Mouse (Mus musculus) spleen, adult 2 months (tissue): ENCODE results near the gene Plxna1. TPM values are rescaled to one million over a fixed set of nuclear protein-coding genes. Genes with fewer than 3 reads are reported as not detected.

Source experiments
- DNase-seq, 2 experiments: peaks; one replicate each; pipeline versions ENCODE4 v3.0.0 to v3.0.0-alpha.2; 2012 to 2021; ENCODE audit warnings: low spot score in 2 of 2, low read depth in 1 of 2
- H3K27ac ChIP-seq: fragments of 200-500 bp; 2 replicates; pipeline ENCODE4 v1.5.1; 2012; ENCODE audit warnings: low read length, inconsistent platforms; ENCODE audit not compliant: insufficient read depth
- H3K27me3 ChIP-seq: fragments of 200-500 bp; 2 replicates; pipeline ENCODE4 v1.6.1; 2012; ENCODE audit warnings: mild to moderate bottlenecking, moderate library complexity, low read length, inconsistent platforms; ENCODE audit not compliant: control insufficient read depth, insufficient read depth
- H3K36me3 ChIP-seq: fragments of 200-500 bp; 2 replicates; pipeline ENCODE4 v1.6.1; 2012; ENCODE audit warnings: mild to moderate bottlenecking, low read length, inconsistent platforms; ENCODE audit not compliant: control insufficient read depth, insufficient read depth
- H3K4me1 ChIP-seq: fragments of 200-500 bp; 2 replicates; pipeline ENCODE4 v1.6.1; 2011; ENCODE audit warnings: inconsistent platforms; ENCODE audit not compliant: control insufficient read depth, insufficient read depth, insufficient read length
- H3K4me3 ChIP-seq: fragments of 200-500 bp; 2 replicates; pipeline ENCODE4 v1.5.1; 2011; ENCODE audit warnings: mild to moderate bottlenecking, inconsistent platforms; ENCODE audit not compliant: insufficient read depth, insufficient read length; ENCODE audit errors: extremely low read depth
- CTCF ChIP-seq: fragments of 200-500 bp; IDR thresholded peaks from 2 replicates; pipeline ENCODE4 v1.5.1; 2011; ENCODE audit warnings: mild to moderate bottlenecking, inconsistent platforms; ENCODE audit not compliant: insufficient read depth, insufficient read length, insufficient replicate concordance; ENCODE audit errors: extremely low read depth
- POLR2A ChIP-seq: fragments of 200-500 bp; IDR thresholded peaks from 2 replicates; pipeline ENCODE4 v1.6.1; 2011; ENCODE audit warnings: low read depth, low read length, inconsistent platforms
- WGBS: fragments of 180-500 bp; shearing (Covaris S2); methylation state at CpG from one replicate; pipeline ENCODE4 v1.1.7; 2018; 5-methylcytosine and 5-hydroxymethylcytosine counted together
- polyA plus RNA-seq: library from polyadenylated mRNA; depleted of rRNA; stranded (reverse); fragments of >200 nt; gene quantifications from 2 replicates; pipeline ENCODE4 v1.2.3, GENCODE M21; 2012

Gene Plxna1
- polyA plus RNA-seq, 1 experiment = 27.2 TPM

DNA sequence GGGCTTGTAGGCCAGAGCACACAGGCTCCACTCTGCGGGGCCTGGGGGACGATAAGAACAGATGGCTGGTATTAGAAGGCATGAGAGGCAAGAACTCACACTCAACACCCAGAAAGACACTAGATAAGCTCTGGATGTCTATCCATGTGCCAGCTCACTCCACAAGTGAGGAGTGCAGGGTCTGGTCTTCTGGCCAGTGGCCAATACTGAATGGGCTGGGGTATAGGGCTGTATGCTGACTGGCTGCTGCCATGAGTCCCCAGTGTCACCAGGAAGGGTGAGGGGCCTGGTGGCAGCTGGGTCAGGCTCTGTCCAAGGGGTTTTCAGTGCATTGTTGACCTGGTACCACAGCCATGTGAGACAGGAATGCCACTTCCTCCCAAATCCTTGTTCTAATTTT lies 22.3 kb upstream of the Plxna1 start:
- 89% methylated on average over 2 of the region's 2 CpGs for WGBS
- Histone ChIP-seq H3K4me3 (no peak overlapping the region), H3K36me3 (no peaks in the 10 kb centered on the region), H3K27ac (no peak overlapping the region), H3K4me1 (no peaks in the 10 kb centered on the region), H3K27me3 (no peaks in the 10 kb centered on the region)
- DNase-seq = no peak
- no peak for TF ChIP-seq POLR2A
- no peak for TF ChIP-seq CTCF

DNA sequence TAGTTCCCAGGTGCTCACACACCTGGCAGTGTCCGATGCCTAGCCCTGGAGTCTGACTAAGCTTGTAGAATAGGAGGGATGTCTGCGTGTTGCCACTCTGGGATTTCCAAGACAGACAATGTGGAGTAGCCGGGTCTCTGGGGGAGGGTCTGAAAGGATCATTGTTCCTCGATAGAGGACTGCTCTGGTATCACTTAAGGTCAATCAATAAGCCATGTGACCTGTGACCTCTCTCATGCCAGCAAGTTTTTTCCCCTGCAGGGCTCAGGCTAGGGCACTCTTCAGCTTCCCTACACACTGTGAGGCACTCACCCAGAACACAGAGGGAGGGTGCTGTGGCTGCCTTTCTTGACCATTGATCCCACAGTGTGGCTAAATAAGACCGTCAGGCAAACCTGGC lies 19.4 kb upstream of the Plxna1 start:
- H3K27ac ChIP-seq = no peak overlapping the region
- H3K36me3 ChIP-seq = no peaks in the 10 kb centered on the region
- TF ChIP-seq POLR2A = no peak
- no peak for TF ChIP-seq CTCF
- 92% methylated on average over 5 of the region's 5 CpGs for WGBS
- no peak for DNase-seq
- no peak overlapping the region for H3K4me3 ChIP-seq
- H3K4me1 ChIP-seq = no peaks in the 10 kb centered on the region
- H3K27me3 ChIP-seq = no peaks in the 10 kb centered on the region

DNA sequence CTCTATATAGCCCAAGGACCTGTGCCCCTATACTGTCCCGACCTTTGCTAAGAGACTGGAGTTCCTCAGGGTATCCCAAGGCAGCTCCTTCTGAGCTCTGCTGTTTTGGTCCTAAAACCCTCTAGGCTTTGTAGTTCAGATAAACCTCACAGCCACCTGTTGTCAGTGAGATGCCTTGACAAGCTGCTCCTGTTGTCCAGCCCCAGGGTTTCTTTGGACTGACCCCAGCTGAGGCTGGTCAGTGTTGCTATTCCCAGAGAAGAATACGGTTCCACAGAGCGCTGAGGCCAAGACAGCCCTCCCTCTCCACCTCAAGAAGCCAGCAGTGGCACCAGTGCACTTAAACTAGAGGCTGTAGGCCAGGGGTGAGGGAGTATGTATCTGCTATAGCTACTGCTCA lies 18.8 kb upstream of the Plxna1 start:
- H3K36me3 ChIP-seq = no peaks in the 10 kb centered on the region
- WGBS = 93% methylated on average over 3 of the region's 3 CpGs
- no peak overlapping the region for H3K4me3 ChIP-seq
- TF ChIP-seq POLR2A (no peak), CTCF (no peak)
- no peak for DNase-seq
- H3K27me3 ChIP-seq = no peaks in the 10 kb centered on the region
- no peak overlapping the region for H3K27ac ChIP-seq
- H3K4me1 ChIP-seq = no peaks in the 10 kb centered on the region

DNA sequence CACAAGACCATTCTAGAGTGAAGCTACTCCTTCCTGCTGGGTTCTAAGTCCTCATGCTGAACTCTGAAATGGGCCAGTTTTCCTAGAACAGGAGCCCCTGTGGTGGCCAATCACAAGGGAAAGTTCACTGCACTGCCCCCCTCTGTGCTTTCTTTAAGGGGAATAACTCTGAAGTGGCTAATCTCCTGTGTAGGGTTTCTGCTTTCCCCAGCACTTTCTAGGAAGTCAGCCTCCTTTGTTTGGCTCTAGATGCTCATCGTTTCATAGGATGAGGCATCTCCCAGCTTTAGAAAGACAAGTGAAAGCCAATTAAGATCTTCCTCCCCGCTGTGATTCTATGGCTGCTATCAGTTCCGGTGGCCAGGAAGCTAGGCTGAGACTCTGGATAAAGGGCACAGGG lies 18.3 kb upstream of the Plxna1 start:
- DNase-seq = no peak
- no peak for TF ChIP-seq POLR2A
- no peak for TF ChIP-seq CTCF
- Histone ChIP-seq H3K4me1 (no peaks in the 10 kb centered on the region), H3K27me3 (no peaks in the 10 kb centered on the region), H3K36me3 (no peaks in the 10 kb centered on the region), H3K27ac (no peak overlapping the region), H3K4me3 (no peak overlapping the region)
- WGBS = 87% methylated on average over 3 of the region's 3 CpGs

DNA sequence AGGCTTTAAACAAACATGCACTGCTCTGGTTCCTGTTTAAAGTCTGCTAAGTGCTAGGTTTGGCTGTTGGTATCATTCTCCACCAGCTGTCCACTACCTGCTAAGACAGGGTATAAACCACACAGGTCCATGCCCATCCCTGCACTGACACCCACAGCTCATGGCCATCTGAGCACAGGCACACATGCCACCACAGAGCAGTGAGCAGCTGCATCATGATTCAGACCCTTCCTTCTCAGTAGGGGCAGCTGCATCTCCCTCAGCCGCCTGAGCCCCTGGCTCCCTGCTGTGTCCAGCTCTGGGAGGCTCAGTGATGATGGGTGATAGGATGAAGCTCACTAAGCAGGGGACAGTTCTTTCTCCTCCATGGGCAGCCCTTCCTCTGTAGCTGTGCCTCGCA lies 15.8 kb upstream of the Plxna1 start:
- H3K27me3 ChIP-seq = no peaks in the 10 kb centered on the region
- TF ChIP-seq POLR2A (no peak), CTCF (no peak)
- no peak for DNase-seq
- H3K27ac ChIP-seq = no peak overlapping the region
- no peaks in the 10 kb centered on the region for H3K4me1 ChIP-seq
- no peak overlapping the region for H3K4me3 ChIP-seq
- H3K36me3 ChIP-seq = no peaks in the 10 kb centered on the region
- WGBS = 80% methylated on average over 2 of the region's 2 CpGs

DNA sequence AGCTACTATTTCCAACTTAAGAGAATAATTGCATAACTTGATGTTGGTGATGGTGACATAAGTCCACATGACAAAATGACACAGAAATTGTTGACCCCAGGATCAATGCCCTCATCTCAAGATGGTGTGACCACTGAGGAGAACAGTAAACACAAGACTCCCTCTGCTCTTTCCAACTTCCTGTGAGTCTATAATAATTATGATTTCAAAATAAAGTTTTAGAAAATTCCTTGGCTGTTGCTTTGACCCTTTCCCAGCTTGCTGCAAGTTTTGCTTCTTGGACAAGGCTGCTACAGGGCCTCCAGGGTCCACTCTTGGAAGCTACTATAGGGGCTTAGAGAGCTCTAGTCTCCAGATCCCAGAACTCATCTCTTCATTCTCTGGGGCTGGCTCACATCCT lies 6.4 kb upstream of the Plxna1 start:
- Histone ChIP-seq H3K27me3 (0 out of 2 replicates have a peak, but pooled peaks cover 1% of the 10 kb centered on the region), H3K27ac (no peak overlapping the region), H3K36me3 (no peaks in the 10 kb centered on the region), H3K4me3 (no peak overlapping the region), H3K4me1 (no peaks in the 10 kb centered on the region; the same call in 1 of the 2 replicates)
- no peak for TF ChIP-seq POLR2A
- no peak for TF ChIP-seq CTCF
- DNase-seq = no peak

DNA sequence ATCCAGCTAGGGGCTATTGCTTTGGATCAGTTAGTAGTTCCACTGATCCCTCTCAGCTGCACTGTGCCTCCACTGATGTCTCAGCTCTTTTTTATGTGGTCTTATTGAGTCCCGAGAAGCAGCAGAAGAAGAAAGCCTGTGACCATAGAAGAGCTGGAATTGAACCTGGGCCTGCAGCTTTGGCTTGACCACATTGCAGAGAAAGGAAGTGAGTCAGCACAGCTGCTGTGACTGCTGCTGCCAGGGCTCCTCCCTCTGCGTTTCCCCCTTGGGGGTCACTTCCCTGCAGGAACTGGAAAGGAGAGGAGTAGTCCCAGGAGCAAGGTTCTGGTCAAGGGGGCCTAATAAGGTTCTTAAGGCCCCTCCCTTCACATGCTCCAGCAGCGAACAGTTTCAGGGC lies 1.9 kb upstream of the Plxna1 start:
- TF ChIP-seq POLR2A (no peak), CTCF (no peak)
- peaks cover 15% of the 10 kb centered on the region for H3K27me3 ChIP-seq
- peaks cover 18% of the 10 kb centered on the region for H3K4me1 ChIP-seq
- 24% methylated on average over 3 of the region's 3 CpGs for WGBS
- no peak overlapping the region for H3K4me3 ChIP-seq
- no peaks in the 10 kb centered on the region for H3K36me3 ChIP-seq
- no peak overlapping the region for H3K27ac ChIP-seq
- no peak for DNase-seq

DNA sequence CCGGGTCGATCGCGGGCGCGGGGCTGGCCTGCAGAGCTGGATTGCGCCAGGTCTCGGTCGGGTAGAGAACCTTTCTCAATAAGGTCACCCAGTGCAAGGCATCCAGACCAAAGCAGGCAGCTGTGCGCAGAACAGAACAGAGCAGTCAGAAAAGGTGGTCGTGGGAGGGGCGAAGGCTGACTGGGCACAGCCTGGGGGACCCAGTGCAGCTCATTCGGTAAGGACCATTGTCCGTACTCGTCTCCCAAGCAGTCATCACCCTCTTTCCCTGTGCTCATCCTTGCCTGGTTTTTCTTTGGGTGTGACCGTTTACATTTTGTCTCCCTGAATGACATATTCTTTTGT lies 659 bp upstream of the Plxna1 start:
- no peaks in the 10 kb centered on the region for H3K36me3 ChIP-seq
- WGBS = 35% methylated on average over 16 of the region's 16 CpGs
- H3K27me3 ChIP-seq = peaks cover 15% of the 10 kb centered on the region
- H3K4me1 ChIP-seq = peaks cover 18% of the 10 kb centered on the region
- peak overlapping the region; percentile 38; the same call in 1 of the 2 replicates for H3K4me3 ChIP-seq
- no peak overlapping the region for H3K27ac ChIP-seq
- no peak for TF ChIP-seq POLR2A
- no peak for TF ChIP-seq CTCF
- no peak for DNase-seq
